Mouse (Mus musculus) CD4-positive, CD25-positive, alpha-beta regulatory T cell (primary cell): Measurements from ENCODE around the gene Kcnj4. TPM values are rescaled to one million over a fixed set of nuclear protein-coding genes. Genes with fewer than 3 reads are reported as not detected.

ENCODE experiments used
- polyA plus RNA-seq: library from polyadenylated mRNA; unstranded; fragments of 100-300 nt; shearing (Covaris generic); gene quantifications from one replicate; pipeline ENCODE4 v1.2.1, GENCODE M21; 2017

Kcnj4 gene
- polyA plus RNA-seq = not detected

GRCm38 (mm10) chr15:79504707-79505452, at the start of gene Kcnj4:
Gene Kcnj4, minus strand, starts transcription at chr15:79505241.

DNA sequence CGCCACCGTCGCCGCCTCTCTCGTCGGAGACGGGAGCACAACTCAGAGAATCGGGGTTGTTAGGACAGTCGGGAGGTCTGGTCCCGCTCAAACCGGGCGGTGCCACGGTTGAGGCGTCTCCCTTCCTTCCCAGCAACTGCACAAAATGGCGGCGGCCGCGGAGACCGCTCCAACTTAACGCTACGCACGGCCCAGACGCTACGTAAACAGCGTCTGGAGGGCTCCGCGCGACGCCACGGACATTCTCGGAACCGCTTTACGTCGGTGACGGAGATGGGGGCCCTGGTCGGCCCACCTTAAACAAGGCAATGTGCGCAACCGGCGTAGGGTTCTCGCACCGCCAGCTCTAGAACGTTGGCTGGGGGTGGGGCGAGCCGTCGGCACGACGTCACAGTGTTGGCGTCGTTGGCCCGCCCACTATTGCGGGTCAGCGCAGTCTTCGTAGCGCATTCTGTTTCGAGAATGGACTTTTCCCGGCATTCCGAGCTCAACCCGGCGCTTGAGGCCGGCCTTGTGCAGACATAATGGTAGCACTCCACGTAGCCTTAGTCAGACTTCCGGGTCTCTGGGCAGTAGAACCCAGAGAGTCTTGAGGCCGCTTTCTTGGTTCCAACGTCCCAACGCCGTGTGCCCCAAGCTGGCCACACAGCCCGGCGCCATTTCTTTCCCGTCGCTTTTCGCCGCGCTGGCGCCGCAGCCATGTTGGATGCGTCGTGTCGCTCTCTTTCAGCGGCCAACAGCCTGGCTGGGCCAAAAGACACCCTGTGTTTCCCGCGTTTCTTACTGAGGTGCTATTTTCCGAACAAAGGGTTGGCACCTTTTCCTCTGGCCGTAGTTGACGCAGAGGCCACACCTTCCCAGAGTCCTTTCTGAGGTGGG, 41.6 kb upstream of the Kcnj4 start, which contains the start of gene Ddx17:
TSS of gene Ddx17 (minus strand) at position 332 of the 879 bp plus-strand sequence.

DNA sequence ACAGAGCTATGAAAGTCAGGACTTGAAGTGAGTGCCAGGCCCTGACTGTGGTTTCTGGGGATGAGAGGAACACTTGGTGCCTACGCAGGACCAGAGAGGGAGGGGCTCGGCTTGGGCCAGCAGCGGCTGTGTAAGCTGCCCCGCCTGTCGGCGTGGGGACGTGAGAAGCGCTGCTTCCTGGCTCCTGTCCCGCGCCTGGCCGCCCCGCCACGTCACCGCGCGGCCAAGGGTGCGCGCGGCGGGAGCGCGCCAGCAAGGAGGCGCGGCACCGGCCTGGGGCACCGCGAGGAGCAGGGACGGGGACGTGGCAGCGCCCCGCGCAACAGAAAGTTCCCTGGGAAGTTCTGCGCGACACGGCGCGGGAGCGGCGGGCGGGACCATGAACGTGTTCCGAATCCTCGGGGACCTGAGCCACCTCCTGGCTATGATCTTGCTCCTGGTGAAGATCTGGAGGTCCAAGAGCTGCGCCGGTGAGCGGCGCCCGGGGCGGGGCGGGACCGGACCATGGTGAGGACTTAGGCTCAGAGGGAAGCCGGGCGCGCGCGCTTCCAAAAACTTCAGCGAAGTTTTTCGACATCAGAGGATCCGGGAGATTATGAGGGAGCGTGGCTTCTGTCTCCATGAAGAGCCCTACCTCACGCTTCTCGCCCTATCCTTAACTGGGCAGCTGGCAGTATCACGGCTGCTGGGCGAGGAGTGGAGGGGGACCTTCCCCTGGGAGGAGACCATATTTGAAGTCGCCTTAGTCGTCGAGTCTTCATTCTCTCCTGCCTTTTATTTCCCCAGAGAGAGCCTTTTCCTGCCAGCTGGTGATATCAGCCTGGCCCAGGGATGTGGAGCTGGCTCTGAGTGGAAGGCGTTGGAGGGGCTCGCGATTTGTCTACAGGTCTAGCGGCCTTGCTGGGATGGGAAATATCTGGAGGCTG, 11.4 kb upstream of the Kcnj4 start, which contains the start of gene Kdelr3:
TSS of gene Kdelr3 (plus strand) at position 241 of the 926 bp plus-strand sequence.

GRCm38 (mm10) chr15:79455106-79455810, 49.8 kb downstream of the Kcnj4 start, which contains the start of gene Csnk1e:
Gene Csnk1e, minus strand, starts transcription at chr15:79455566.

Other genes with a start within 250 kb of the Kcnj4 start
- 2.0 TPM for gene Baiap2l2, start 219.7 kb downstream of the Kcnj4 start, polyA plus RNA-seq
- 10.1 TPM for gene Pla2g6, start 176.9 kb downstream of the Kcnj4 start, polyA plus RNA-seq
- 1.5 TPM for gene Maff, start 158.6 kb downstream of the Kcnj4 start, polyA plus RNA-seq
- 53.7 TPM for gene Tmem184b, start 101.7 kb downstream of the Kcnj4 start, polyA plus RNA-seq
- gene Csnk1e, start 49.7 kb downstream of the Kcnj4 start, polyA plus RNA-seq = 23.9 TPM
- gene Kdelr3, start 11.2 kb upstream of the Kcnj4 start, polyA plus RNA-seq = 0.20 TPM
- gene Ddx17, start 41.5 kb upstream of the Kcnj4 start, polyA plus RNA-seq = 44.0 TPM
- not detected for gene Dmc1, start 99.9 kb upstream of the Kcnj4 start, polyA plus RNA-seq
- gene Fam227a, start 153.7 kb upstream of the Kcnj4 start, polyA plus RNA-seq = 0.16 TPM
- 10.5 TPM for gene Cby1, start 154.0 kb upstream of the Kcnj4 start, polyA plus RNA-seq
- gene Tomm22, start 165.6 kb upstream of the Kcnj4 start, polyA plus RNA-seq = 221 TPM
- gene Josd1, start 182.7 kb upstream of the Kcnj4 start, polyA plus RNA-seq = 29.4 TPM
- 120 TPM for gene Gtpbp1, start 185.6 kb upstream of the Kcnj4 start, polyA plus RNA-seq
- 77.0 TPM for gene Sun2, start 237.3 kb upstream of the Kcnj4 start, polyA plus RNA-seq